Mouse (Mus musculus) right cerebral cortex, postnatal 14 days (tissue): ENCODE results near the gene Prm3.
A peak's percentile ranks its signal among the peaks of the same experiment; 100 is the strongest.

Source experiments
- DNase-seq: peaks from one replicate; pipeline ENCODE4 v3.0.0; 2022

The Prm3 gene

GRCm38 (mm10) chr16:10788866-10789265, 1.8 kb downstream of the Prm3 start:
- DNase-seq: no peak

- DNase-seq: no peak
Measured at GRCm38 (mm10) chr16:10788271-10788670, 2.4 kb downstream of the Prm3 start, which contains the start of gene Tnp2. Gene Tnp2, minus strand, starts transcription at chr16:10788660.

- DNase-seq: no peak
Measured at GRCm38 (mm10) chr16:10787548-10788058, 3.1 kb downstream of the Prm3 start.

GRCm38 (mm10) chr16:10786782-10787547, 3.7 kb downstream of the Prm3 start:
- DNase-seq: no peak

GRCm38 (mm10) chr16:10786288-10786687, 4.4 kb downstream of the Prm3 start:
- peak; percentile 80 for DNase-seq

- peak; percentile 78 for DNase-seq
Measured at GRCm38 (mm10) chr16:10785371-10786231, 5.1 kb downstream of the Prm3 start, which contains the start of gene Socs1. Gene Socs1, minus strand, starts transcription at chr16:10785536.

- peak; percentile 87 for DNase-seq
Measured at GRCm38 (mm10) chr16:10784793-10785370, 5.8 kb downstream of the Prm3 start.

- peak; percentile 47 for DNase-seq
Measured at GRCm38 (mm10) chr16:10783883-10784792, 6.6 kb downstream of the Prm3 start.

- DNase-seq: no peak
Measured at GRCm38 (mm10) chr16:10783451-10783850, 7.3 kb downstream of the Prm3 start.

- DNase-seq: no peak
Measured at GRCm38 (mm10) chr16:10783152-10783434, 7.6 kb downstream of the Prm3 start.

- DNase-seq: no peak
Measured at GRCm38 (mm10) chr16:10782377-10783151, 8.2 kb downstream of the Prm3 start.

GRCm38 (mm10) chr16:10781862-10782371, 8.8 kb downstream of the Prm3 start:
- no peak for DNase-seq

- no peak for DNase-seq
Measured at GRCm38 (mm10) chr16:10780631-10781120, 10.0 kb downstream of the Prm3 start.

GRCm38 (mm10) chr16:10777579-10778160, 13.0 kb downstream of the Prm3 start:
- DNase-seq: no peak

GRCm38 (mm10) chr16:10776322-10776721, 14.4 kb downstream of the Prm3 start:
- no peak for DNase-seq

- DNase-seq: no peak
Measured at GRCm38 (mm10) chr16:10774726-10775125, 16.0 kb downstream of the Prm3 start.

- DNase-seq: no peak
Measured at GRCm38 (mm10) chr16:10773543-10773942, 17.2 kb downstream of the Prm3 start.

- DNase-seq: no peak
Measured at GRCm38 (mm10) chr16:10771769-10772510, 18.8 kb downstream of the Prm3 start.

GRCm38 (mm10) chr16:10770531-10771325, 20.0 kb downstream of the Prm3 start:
- DNase-seq: no peak
